Mouse (Mus musculus) lung, postnatal 0 days (tissue): ENCODE measurements at regions not wholly inside any gene's neighbourhood (a gene's known extent, or its start where the extent isn't known, plus 50 kb on each side); places are given as distances from the start of the nearest gene placed in this dataset.

Experiments
- ATAC-seq: fragments of 200-750 bp; cut with Nextera tagmentation; 2 replicates; pipeline ENCODE4 v1.8.0; 2017; ENCODE audit warnings: moderate library complexity
- DNase-seq: peaks from one replicate; pipeline ENCODE4 v3.0.0-alpha.2; 2016; ENCODE audit warnings: low spot score
- H3K27ac ChIP-seq: fragments of 300-500 bp; sonication (generic); 2 replicates; pipeline ENCODE4 v1.5.1; 2014; ENCODE audit warnings: antibody characterized with exemption, mild to moderate bottlenecking, low read length, mixed read lengths
- H3K27me3 ChIP-seq: fragments of 300-500 bp; sonication (generic); replicated peaks from 2 replicates; pipeline ENCODE4 v1.6.1; 2014; ENCODE audit warnings: low read length, mixed read lengths; ENCODE audit not compliant: insufficient read depth
- H3K36me3 ChIP-seq: fragments of 300-500 bp; sonication (generic); 2 replicates; pipeline ENCODE4 v1.6.1; 2014; ENCODE audit warnings: low read length, mixed read lengths; ENCODE audit not compliant: insufficient read depth
- H3K4me1 ChIP-seq: fragments of 300-500 bp; sonication (generic); 2 replicates; pipeline ENCODE4 v1.6.1; 2014; ENCODE audit warnings: antibody characterized with exemption, low read depth, low read length, mixed read lengths; ENCODE audit not compliant: insufficient read depth
- H3K4me2 ChIP-seq: fragments of 300-500 bp; sonication (generic); replicated peaks from 2 replicates; pipeline ENCODE4 v1.6.1; 2014; ENCODE audit warnings: low read depth, mild to moderate bottlenecking, low read length, moderate library complexity, mixed read lengths
- H3K4me3 ChIP-seq: fragments of 300-500 bp; sonication (generic); 2 replicates; pipeline ENCODE4 v1.5.1; 2014; ENCODE audit warnings: low read depth, low read length
- H3K9ac ChIP-seq: fragments of 300-500 bp; sonication (generic); replicated peaks from 2 replicates; pipeline ENCODE4 v1.6.1; 2014; ENCODE audit warnings: low read depth, mild to moderate bottlenecking
- H3K9me3 ChIP-seq: fragments of 300-500 bp; sonication (generic); 2 replicates; pipeline ENCODE4 v1.6.1; 2016; ENCODE audit warnings: low read length, mixed read lengths
- CTCF ChIP-seq: IDR thresholded peaks from 2 replicates; pipeline ENCODE4 v1.5.1; 2016; ENCODE audit warnings: antibody characterized with exemption, mild to moderate bottlenecking
- EP300 ChIP-seq: IDR thresholded peaks from 2 replicates; pipeline ENCODE4 v1.6.1; 2016; ENCODE audit warnings: antibody characterized with exemption, mild to moderate bottlenecking, control low read depth
- WGBS: fragments of 180-500 bp; shearing (Covaris S2); extraction: QIAGEN DNeasy Blood & Tissue Kit; methylation state at CpG from one replicate; pipeline ENCODE4 v1.1.7; 2014; 5-methylcytosine and 5-hydroxymethylcytosine counted together

GRCm38 (mm10) chr11:84731890-84732289 is 87.4 kb downstream of the Mrm1 start:
- H3K36me3 ChIP-seq = no peaks in the 10 kb centered on the region
- no peaks in the 10 kb centered on the region for H3K9me3 ChIP-seq
- H3K4me1 ChIP-seq = no peaks in the 10 kb centered on the region
- no peak overlapping the region for H3K27ac ChIP-seq
- TF ChIP-seq CTCF = no peak
- no peak for TF ChIP-seq EP300
- H3K4me2 ChIP-seq = no peak overlapping the region
- H3K27me3 ChIP-seq = no peaks in the 10 kb centered on the region
- no peak overlapping the region for H3K4me3 ChIP-seq
- no peak overlapping the region for H3K9ac ChIP-seq
- no peak for ATAC-seq
- 65% methylated on average over 6 of the region's 6 CpGs for WGBS
- no peak for DNase-seq

GRCm38 (mm10) chr11:84730218-84730617 is 89.1 kb downstream of the Mrm1 start:
- Histone ChIP-seq H3K4me1 (no peaks in the 10 kb centered on the region), H3K4me2 (no peak overlapping the region), H3K9ac (no peak overlapping the region), H3K4me3 (no peak overlapping the region), H3K27me3 (no peaks in the 10 kb centered on the region), H3K27ac (no peak overlapping the region), H3K9me3 (no peaks in the 10 kb centered on the region), H3K36me3 (no peaks in the 10 kb centered on the region)
- DNase-seq (no peak), ATAC-seq (no peak)
- TF ChIP-seq CTCF (no peak), EP300 (no peak)
- WGBS = 23% methylated on average over 8 of the region's 8 CpGs

- DNase-seq (peak; percentile 70), ATAC-seq (no peak)
- WGBS = 9% methylated on average over 2 of the region's 2 CpGs
- no peaks in the 10 kb centered on the region for H3K9me3 ChIP-seq
- no peak overlapping the region for H3K27ac ChIP-seq
- no peaks in the 10 kb centered on the region for H3K4me1 ChIP-seq
- H3K4me3 ChIP-seq = no peak overlapping the region
- H3K27me3 ChIP-seq = no peaks in the 10 kb centered on the region
- H3K36me3 ChIP-seq = no peaks in the 10 kb centered on the region
- H3K9ac ChIP-seq = no peak overlapping the region
- TF ChIP-seq CTCF (no peak), EP300 (no peak)
- H3K4me2 ChIP-seq = no peak overlapping the region
Measured at GRCm38 (mm10) chr11:84729189-84729588, 90.1 kb downstream of the Mrm1 start.

- Histone ChIP-seq H3K9me3 (no peaks in the 10 kb centered on the region), H3K9ac (no peak overlapping the region), H3K27me3 (no peaks in the 10 kb centered on the region), H3K36me3 (no peaks in the 10 kb centered on the region), H3K4me3 (no peak overlapping the region), H3K4me1 (no peaks in the 10 kb centered on the region), H3K27ac (no peak overlapping the region), H3K4me2 (no peak overlapping the region)
- no peak for DNase-seq
- ATAC-seq = no peak
- WGBS = 72% methylated on average over 18 of the region's 18 CpGs
- TF ChIP-seq EP300 (no peak), CTCF (no peak)
Measured at GRCm38 (mm10) chr11:84725936-84726613, 93.2 kb downstream of the Mrm1 start.

DNA sequence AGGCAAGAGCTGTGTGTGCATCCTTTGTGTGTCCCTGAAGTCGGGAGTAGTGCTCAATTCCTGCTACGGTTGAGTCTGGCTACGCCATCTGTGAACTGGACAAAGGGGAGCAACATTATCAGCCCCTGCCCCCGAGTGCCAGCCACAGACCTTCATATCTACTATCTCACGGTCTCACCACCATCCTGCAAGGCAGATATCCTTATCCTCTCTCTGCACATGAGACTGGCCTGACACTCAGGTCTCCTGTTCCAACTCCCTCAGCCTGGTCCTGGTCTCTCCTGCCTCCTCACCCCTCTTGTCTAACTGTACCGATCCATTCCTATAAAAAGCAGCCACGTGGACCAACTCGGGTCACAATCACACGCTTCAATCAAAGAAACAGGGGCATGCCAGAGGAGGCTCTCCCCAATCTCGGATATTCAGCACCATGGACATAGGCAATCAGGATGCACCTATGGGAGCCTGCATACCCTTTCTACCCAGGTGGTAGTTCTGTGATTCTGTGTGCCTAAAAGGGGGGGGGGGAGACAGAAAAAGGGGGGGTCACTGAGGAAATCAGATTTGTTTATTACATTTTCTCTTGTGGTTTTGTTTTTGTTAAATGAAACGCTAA is 94.0 kb downstream of the Mrm1 start:
- Histone ChIP-seq H3K36me3 (no peaks in the 10 kb centered on the region), H3K27me3 (no peaks in the 10 kb centered on the region), H3K27ac (no peak overlapping the region), H3K4me2 (no peak overlapping the region), H3K4me3 (no peak overlapping the region), H3K9ac (no peak overlapping the region), H3K9me3 (no peaks in the 10 kb centered on the region), H3K4me1 (no peaks in the 10 kb centered on the region)
- DNase-seq (no peak), ATAC-seq (no peak)
- 58% methylated on average over 11 of the region's 11 CpGs for WGBS
- TF ChIP-seq EP300 = no peak
- TF ChIP-seq CTCF = no peak

DNA sequence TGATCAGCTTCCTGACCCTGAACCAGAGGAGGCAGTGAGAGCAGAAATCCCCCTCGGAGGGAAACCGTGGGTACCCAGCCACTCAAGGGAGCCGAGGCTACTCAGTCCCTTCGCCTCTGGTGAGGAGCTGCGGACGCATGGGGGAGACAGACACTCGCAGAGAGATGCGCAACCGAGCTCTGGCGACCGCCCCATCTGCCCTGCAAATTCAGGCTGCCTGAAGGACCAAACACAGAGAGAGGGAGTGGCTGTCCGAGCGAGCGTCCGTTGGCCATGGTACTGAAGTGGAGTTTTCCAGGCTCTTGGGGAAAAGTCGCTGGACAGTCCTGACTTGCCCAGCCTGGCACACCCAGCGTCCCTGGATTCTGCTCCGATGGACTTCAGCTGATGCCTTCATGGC is 95.2 kb downstream of the Mrm1 start:
- Histone ChIP-seq H3K4me1 (no peaks in the 10 kb centered on the region), H3K36me3 (no peaks in the 10 kb centered on the region), H3K27ac (no peak overlapping the region), H3K4me3 (no peak overlapping the region), H3K9me3 (no peaks in the 10 kb centered on the region), H3K27me3 (no peaks in the 10 kb centered on the region), H3K4me2 (no peak overlapping the region), H3K9ac (no peak overlapping the region)
- DNase-seq (peak; percentile 36), ATAC-seq (no peak)
- TF ChIP-seq EP300 (no peak), CTCF (0 out of 2 replicates have a peak, but pooled peaks have one; percentile 9)
- WGBS = 4% methylated on average over 18 of the region's 18 CpGs
